ENCODE assay signal across 9 mouse cellular contexts in the genomic region with DNA sequence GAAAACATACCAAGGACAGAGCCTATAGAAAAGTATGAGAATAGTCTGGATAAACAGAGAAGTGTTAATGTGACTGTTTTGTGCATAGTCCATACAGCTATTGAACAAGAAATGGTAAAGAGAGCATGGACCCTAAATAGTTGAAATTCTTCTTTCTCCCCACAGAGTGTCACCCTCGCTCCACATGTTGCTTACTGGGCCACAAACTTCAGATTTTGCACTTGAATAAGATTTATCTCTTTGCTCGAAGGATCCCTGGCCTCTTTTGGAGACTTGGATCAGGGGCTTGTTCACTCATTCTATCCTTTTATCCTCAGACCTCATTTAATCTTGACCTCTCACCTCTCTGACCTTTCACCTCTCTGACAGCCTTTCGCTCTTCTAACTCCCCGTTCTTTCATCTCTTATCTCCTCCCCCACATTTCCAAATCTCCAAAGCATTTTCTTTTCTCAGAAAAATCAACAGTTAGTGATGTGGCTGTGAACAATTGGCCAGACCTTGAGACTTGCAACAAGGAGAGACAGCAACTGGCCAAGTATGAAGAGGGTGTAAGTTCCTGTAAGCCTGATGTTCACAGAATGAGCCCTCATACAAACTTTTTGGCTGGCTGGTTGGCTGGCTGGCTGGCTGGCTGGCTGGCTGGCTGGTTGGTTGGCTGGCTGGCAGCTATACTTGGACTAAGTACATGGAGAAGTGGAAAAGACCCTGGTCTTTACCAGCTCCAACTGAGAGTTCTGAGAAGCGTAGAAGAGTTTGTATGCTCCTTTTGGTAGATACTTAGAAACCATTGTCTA.
DNase-seq lines count a peak whose midpoint lies in the region; ATAC-seq and TF ChIP-seq lines count a peak whose summit lies in the region.
"Had no signal": no experiment of that assay in that cellular context is flagged by ENCODE, and none has a peak within 500 bp of the region (broad histone marks: within the 10 kb centered on the region; RNA-seq: fewer than 3 reads in every experiment).

No protein-coding gene starts in this region.

- no peak overlapping the region for H3K9ac ChIP-seq in hindbrain, embryonic 12.5 days
- H3K9ac ChIP-seq in limb, embryonic 11.5 days (ENCODE audit: low read length) = no peak overlapping the region
- no peak overlapping the region for H3K9ac ChIP-seq in stomach, postnatal 0 days (ENCODE audit: low read length)
- H3K9ac ChIP-seq: midbrain, embryonic 12.5 days had no signal

- peak; percentile 60; the same call in 1 of the 2 replicates for TF ChIP-seq CTCF in brain, embryonic 14.5 days (IDR thresholded peaks at IDR 0.05; ENCODE audit: borderline replicate concordance, extremely low read depth, insufficient read depth, insufficient read length)
- peak; percentile 80 for TF ChIP-seq CTCF in stomach, postnatal 0 days (IDR thresholded peaks at IDR 0.05; ENCODE audit: low read depth)

- no peak for TF ChIP-seq EP300 in stomach, postnatal 0 days (optimal IDR thresholded peaks at IDR 0.05)

- DNase-seq in hindbrain, embryonic 10.5 days (ENCODE audit: low spot score) = peak; percentile 22
- peak; percentile 12 for DNase-seq in 416B (ENCODE audit: low read depth)
- DNase-seq in brain, embryonic 14.5 days (ENCODE audit: low read depth) = peak; percentile 63
- DNase-seq in limb, embryonic 11.5 days (ENCODE audit: low spot score) = peak; percentile 61
- no peak for DNase-seq in stomach, postnatal 0 days (ENCODE audit: low spot score)
- DNase-seq in T-cell, adult 2 months (ENCODE audit: low spot score) = no peak

- no peaks in the 10 kb centered on the region for H3K9me3 ChIP-seq in hindbrain, embryonic 10.5 days
- no peaks in the 10 kb centered on the region for H3K9me3 ChIP-seq in hindbrain, embryonic 12.5 days (replicated peaks)
- no peaks in the 10 kb centered on the region for H3K9me3 ChIP-seq in limb, embryonic 11.5 days (ENCODE audit: control insufficient read depth, low read length)
- no peaks in the 10 kb centered on the region for H3K9me3 ChIP-seq in stomach, postnatal 0 days (ENCODE audit: control insufficient read depth, low read length)
- H3K9me3 ChIP-seq: midbrain, embryonic 12.5 days had no signal

- H3K4me2 ChIP-seq in hindbrain, embryonic 12.5 days (replicated peaks) = no peak overlapping the region
- H3K4me2 ChIP-seq in limb, embryonic 11.5 days (ENCODE audit: low read depth, severe bottlenecking) = no peak overlapping the region
- no peak overlapping the region for H3K4me2 ChIP-seq in stomach, postnatal 0 days (replicated peaks; ENCODE audit: low read depth)
- H3K4me2 ChIP-seq: midbrain, embryonic 12.5 days had no signal

- no peaks in the 10 kb centered on the region for H3K27me3 ChIP-seq in hindbrain, embryonic 10.5 days (ENCODE audit: insufficient read depth, poor library complexity, severe bottlenecking)
- no peaks in the 10 kb centered on the region for H3K27me3 ChIP-seq in hindbrain, embryonic 12.5 days
- H3K27me3 ChIP-seq in limb, embryonic 11.5 days (ENCODE audit: control insufficient read depth, insufficient read depth, low read length) = no peaks in the 10 kb centered on the region
- no peaks in the 10 kb centered on the region for H3K27me3 ChIP-seq in stomach, postnatal 0 days (ENCODE audit: control insufficient read depth, insufficient read depth, low read length)
- H3K27me3 ChIP-seq: midbrain, embryonic 12.5 days had no signal

- no peaks in the 10 kb centered on the region for H3K36me3 ChIP-seq in hindbrain, embryonic 10.5 days
- H3K36me3 ChIP-seq in hindbrain, embryonic 12.5 days = no peaks in the 10 kb centered on the region
- no peaks in the 10 kb centered on the region for H3K36me3 ChIP-seq in limb, embryonic 11.5 days (ENCODE audit: control insufficient read depth, insufficient read depth, low read length)
- H3K36me3 ChIP-seq in stomach, postnatal 0 days (ENCODE audit: control insufficient read depth, insufficient read depth, low read length) = no peaks in the 10 kb centered on the region
- H3K36me3 ChIP-seq: midbrain, embryonic 12.5 days had no signal

- H3K27ac ChIP-seq in hindbrain, embryonic 10.5 days = no peak overlapping the region
- no peak overlapping the region for H3K27ac ChIP-seq in hindbrain, embryonic 12.5 days
- H3K27ac ChIP-seq in limb, embryonic 11.5 days (replicated peaks; ENCODE audit: low read depth, low read length) = no peak overlapping the region
- no peak overlapping the region for H3K27ac ChIP-seq in stomach, postnatal 0 days (replicated peaks)
- H3K27ac ChIP-seq: midbrain, embryonic 12.5 days had no signal

- no peak for ATAC-seq in hindbrain, embryonic 12.5 days (ENCODE audit: low FRiP score)
- ATAC-seq in frontal cortex, adult (ENCODE audit: low TSS enrichment) = peak; percentile 72; the same call in 1 of the 2 replicates
- no peak for ATAC-seq in limb, embryonic 11.5 days (ENCODE audit: insufficient number of reproducible peaks, low FRiP score, low TSS enrichment, low read depth)
- no peak for ATAC-seq in stomach, postnatal 0 days (ENCODE audit: low FRiP score, low TSS enrichment)

- H3K4me3 ChIP-seq in hindbrain, embryonic 10.5 days = no peak overlapping the region
- H3K4me3 ChIP-seq in hindbrain, embryonic 12.5 days = no peak overlapping the region
- H3K4me3 ChIP-seq in limb, embryonic 11.5 days (ENCODE audit: low read depth, low read length) = no peak overlapping the region
- H3K4me3 ChIP-seq in stomach, postnatal 0 days (ENCODE audit: low read depth, low read length) = no peak overlapping the region
- H3K4me3 ChIP-seq: midbrain, embryonic 12.5 days had no signal

- WGBS in hindbrain, embryonic 10.5 days = 39% methylated on average over 5 of the region's 5 CpGs
- 36% methylated on average over 5 of the region's 5 CpGs for WGBS in hindbrain, embryonic 12.5 days
- 31% methylated on average over 5 of the region's 5 CpGs for WGBS in limb, embryonic 11.5 days
- WGBS in stomach, postnatal 0 days = 30% methylated on average over 5 of the region's 5 CpGs

- no peak for TF ChIP-seq POLR2A in brain, embryonic 14.5 days (IDR thresholded peaks at IDR 0.05; ENCODE audit: borderline replicate concordance, extremely low read depth, insufficient read depth, insufficient read length, poor library complexity, severe bottlenecking)

- H3K4me1 ChIP-seq in hindbrain, embryonic 10.5 days (replicated peaks) = peaks cover 5% of the 10 kb centered on the region; the same call in 1 of the 2 replicates
- H3K4me1 ChIP-seq in hindbrain, embryonic 12.5 days = no peaks in the 10 kb centered on the region
- no peaks in the 10 kb centered on the region for H3K4me1 ChIP-seq in limb, embryonic 11.5 days (ENCODE audit: control insufficient read depth, insufficient read depth, low read length)
- H3K4me1 ChIP-seq in stomach, postnatal 0 days (replicated peaks; ENCODE audit: control insufficient read depth, insufficient read depth) = no peaks in the 10 kb centered on the region
- H3K4me1 ChIP-seq: midbrain, embryonic 12.5 days had no signal

Comparison
In these comparisons a context has a peak if more than half of its experiments do, and no peak if none do; other contexts are left out.
1. DNase-seq: peak in hindbrain, embryonic 10.5 days (single experiment), 416B (single experiment), brain, embryonic 14.5 days (single experiment) and limb, embryonic 11.5 days (single experiment); none in stomach, postnatal 0 days (single experiment) and T-cell, adult 2 months (single experiment).